Mouse (Mus musculus): ENCODE measurements around the gene Rbfox1. TPM values are rescaled to one million over a fixed set of nuclear protein-coding genes. Genes with fewer than 3 reads are reported as not detected.

The Rbfox1 gene
- polyA plus RNA-seq, 1 experiment, result not detected

DNA sequence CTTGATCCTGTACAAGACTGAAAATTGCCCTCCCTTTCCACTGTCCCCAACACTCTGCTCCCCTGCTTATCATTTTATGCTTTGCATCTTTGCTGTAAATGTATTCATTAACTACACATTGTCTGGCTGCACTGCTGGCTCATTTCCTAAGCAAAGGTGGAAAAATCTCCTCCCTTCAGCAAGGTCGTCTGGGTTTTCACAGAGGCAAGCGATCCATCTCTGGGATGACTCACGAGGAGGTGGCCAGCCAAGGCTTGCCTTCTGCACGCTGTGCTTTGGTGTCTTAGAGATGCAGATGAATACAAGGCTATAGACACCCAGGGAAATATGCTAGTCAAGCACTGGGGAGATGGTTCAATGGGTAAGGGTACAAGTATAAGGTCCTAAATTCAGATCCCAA is 264.2 kb downstream of the Rbfox1 start:
- Histone ChIP-seq H3K9me3 (replicated peaks; ENCODE audit: control insufficient read depth, insufficient read depth, low read length, poor library complexity, severe bottlenecking) (no peaks in the 10 kb centered on the region), H3K4me3 (ENCODE audit: low read depth, low read length) (no peak overlapping the region), H3K27ac (ENCODE audit: insufficient read depth, low read length) (no peak overlapping the region), H3K27me3 (ENCODE audit: control insufficient read depth, insufficient read depth, low read length, poor library complexity, severe bottlenecking) (no peaks in the 10 kb centered on the region), H3K36me3 (ENCODE audit: control insufficient read depth, insufficient read depth, low read length, poor library complexity, severe bottlenecking) (no peaks in the 10 kb centered on the region), H3K4me1 (ENCODE audit: control insufficient read depth, insufficient read depth, low read length) (no peaks in the 10 kb centered on the region), H3K9ac (ENCODE audit: low read depth, poor library complexity, severe bottlenecking) (no peak overlapping the region)
- TF ChIP-seq POLR2A (IDR thresholded peaks at IDR 0.05; ENCODE audit: insufficient read depth, low read length) (no peak), CTCF (IDR thresholded peaks at IDR 0.05; ENCODE audit: low read depth, low read length) (no peak), EP300 (IDR thresholded peaks at IDR 0.05; ENCODE audit: insufficient read depth, low read depth, low read length) (no peak)

- Histone ChIP-seq H3K36me3 (ENCODE audit: control insufficient read depth, insufficient read depth, low read length, poor library complexity, severe bottlenecking) (no peaks in the 10 kb centered on the region), H3K4me1 (ENCODE audit: control insufficient read depth, insufficient read depth, low read length) (no peaks in the 10 kb centered on the region), H3K27me3 (ENCODE audit: control insufficient read depth, insufficient read depth, low read length, poor library complexity, severe bottlenecking) (no peaks in the 10 kb centered on the region; the same call in 1 of the 2 replicates), H3K27ac (ENCODE audit: insufficient read depth, low read length) (no peak overlapping the region), H3K9ac (ENCODE audit: low read depth, poor library complexity, severe bottlenecking) (no peak overlapping the region), H3K9me3 (replicated peaks; ENCODE audit: control insufficient read depth, insufficient read depth, low read length, poor library complexity, severe bottlenecking) (no peaks in the 10 kb centered on the region), H3K4me3 (ENCODE audit: low read depth, low read length) (no peak overlapping the region)
- TF ChIP-seq EP300 (IDR thresholded peaks at IDR 0.05; ENCODE audit: insufficient read depth, low read depth, low read length) (no peak), POLR2A (IDR thresholded peaks at IDR 0.05; ENCODE audit: insufficient read depth, low read length) (no peak), CTCF (IDR thresholded peaks at IDR 0.05; ENCODE audit: low read depth, low read length) (no peak)
Measured at GRCm38 (mm10) chr16:6155556-6155955, 270.4 kb downstream of the Rbfox1 start.

- no peaks in the 10 kb centered on the region for H3K27me3 ChIP-seq (ENCODE audit: control insufficient read depth, insufficient read depth, low read length, poor library complexity, severe bottlenecking)
- H3K9ac ChIP-seq (ENCODE audit: low read depth, poor library complexity, severe bottlenecking), result no peak overlapping the region
- TF ChIP-seq CTCF (IDR thresholded peaks at IDR 0.05; ENCODE audit: low read depth, low read length) (no peak), EP300 (IDR thresholded peaks at IDR 0.05; ENCODE audit: insufficient read depth, low read depth, low read length) (no peak), POLR2A (IDR thresholded peaks at IDR 0.05; ENCODE audit: insufficient read depth, low read length) (no peak)
- H3K36me3 ChIP-seq (ENCODE audit: control insufficient read depth, insufficient read depth, low read length, poor library complexity, severe bottlenecking), result no peaks in the 10 kb centered on the region
- no peak overlapping the region for H3K27ac ChIP-seq (ENCODE audit: insufficient read depth, low read length)
- no peaks in the 10 kb centered on the region for H3K4me1 ChIP-seq (ENCODE audit: control insufficient read depth, insufficient read depth, low read length)
- H3K9me3 ChIP-seq (replicated peaks; ENCODE audit: control insufficient read depth, insufficient read depth, low read length, poor library complexity, severe bottlenecking), result no peaks in the 10 kb centered on the region
- no peak overlapping the region for H3K4me3 ChIP-seq (ENCODE audit: low read depth, low read length)
Measured at GRCm38 (mm10) chr16:6164476-6164875, 279.3 kb downstream of the Rbfox1 start.

DNA sequence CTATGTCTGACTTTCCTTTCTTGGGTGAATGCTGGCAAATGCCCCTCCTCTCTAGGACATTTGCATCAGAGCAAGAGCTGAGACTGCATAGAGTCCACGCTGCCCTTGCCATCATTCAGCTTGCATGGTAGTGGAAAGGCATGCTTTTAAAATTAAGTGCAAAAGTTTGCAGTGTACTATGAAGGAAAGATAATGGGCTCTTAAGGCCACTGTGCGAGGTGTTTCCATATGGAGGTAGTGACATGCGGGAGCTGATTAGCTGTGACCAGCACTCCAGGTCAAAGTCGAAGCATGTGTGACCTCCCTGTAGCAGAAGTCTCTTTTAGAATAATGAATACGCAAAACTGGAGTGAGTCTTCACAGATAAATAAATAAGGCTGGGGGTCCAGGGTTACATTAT is 284.2 kb downstream of the Rbfox1 start:
- Histone ChIP-seq H3K36me3 (ENCODE audit: control insufficient read depth, insufficient read depth, low read length, poor library complexity, severe bottlenecking) (no peaks in the 10 kb centered on the region), H3K27ac (ENCODE audit: insufficient read depth, low read length) (no peak overlapping the region), H3K9ac (ENCODE audit: low read depth, poor library complexity, severe bottlenecking) (no peak overlapping the region), H3K4me3 (ENCODE audit: low read depth, low read length) (no peak overlapping the region), H3K4me1 (ENCODE audit: control insufficient read depth, insufficient read depth, low read length) (no peaks in the 10 kb centered on the region), H3K27me3 (ENCODE audit: control insufficient read depth, insufficient read depth, low read length, poor library complexity, severe bottlenecking) (no peaks in the 10 kb centered on the region), H3K9me3 (replicated peaks; ENCODE audit: control insufficient read depth, insufficient read depth, low read length, poor library complexity, severe bottlenecking) (no peaks in the 10 kb centered on the region)
- no peak for TF ChIP-seq CTCF (IDR thresholded peaks at IDR 0.05; ENCODE audit: low read depth, low read length)
- TF ChIP-seq POLR2A (IDR thresholded peaks at IDR 0.05; ENCODE audit: insufficient read depth, low read length), result no peak
- TF ChIP-seq EP300 (IDR thresholded peaks at IDR 0.05; ENCODE audit: insufficient read depth, low read depth, low read length), result no peak

- no peak for TF ChIP-seq EP300 (IDR thresholded peaks at IDR 0.05; ENCODE audit: insufficient read depth, low read depth, low read length)
- TF ChIP-seq CTCF (IDR thresholded peaks at IDR 0.05; ENCODE audit: low read depth, low read length), result no peak
- no peak for TF ChIP-seq POLR2A (IDR thresholded peaks at IDR 0.05; ENCODE audit: insufficient read depth, low read length)
- no peaks in the 10 kb centered on the region for H3K27me3 ChIP-seq (ENCODE audit: control insufficient read depth, insufficient read depth, low read length, poor library complexity, severe bottlenecking)
- H3K36me3 ChIP-seq (ENCODE audit: control insufficient read depth, insufficient read depth, low read length, poor library complexity, severe bottlenecking), result no peaks in the 10 kb centered on the region
Measured at GRCm38 (mm10) chr16:6180819-6181218, 295.7 kb downstream of the Rbfox1 start.

DNA sequence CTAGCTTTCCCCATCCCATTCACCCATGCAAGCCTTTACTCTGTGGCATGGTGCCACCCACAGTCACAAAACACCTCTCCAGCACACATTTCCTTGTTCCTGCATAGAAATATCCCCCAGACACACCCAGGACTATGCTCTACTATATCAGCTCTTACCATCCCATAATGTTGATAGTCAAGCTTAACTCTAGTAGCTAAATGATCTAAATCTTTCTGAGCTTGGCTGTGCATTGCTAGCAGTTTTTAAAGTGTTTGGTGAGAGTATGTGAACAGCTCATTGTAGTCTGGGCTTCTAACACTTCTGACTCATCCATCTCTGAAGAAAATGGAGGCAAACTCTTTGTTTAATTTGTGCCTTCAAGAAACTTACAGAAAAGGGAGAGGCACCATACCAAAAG is 297.2 kb downstream of the Rbfox1 start:
- TF ChIP-seq EP300 (IDR thresholded peaks at IDR 0.05; ENCODE audit: insufficient read depth, low read depth, low read length) (no peak), POLR2A (IDR thresholded peaks at IDR 0.05; ENCODE audit: insufficient read depth, low read length) (no peak), CTCF (IDR thresholded peaks at IDR 0.05; ENCODE audit: low read depth, low read length) (no peak)
- Histone ChIP-seq H3K4me3 (ENCODE audit: low read depth, low read length) (no peak overlapping the region), H3K9ac (ENCODE audit: low read depth, poor library complexity, severe bottlenecking) (no peak overlapping the region), H3K4me1 (ENCODE audit: control insufficient read depth, insufficient read depth, low read length) (no peaks in the 10 kb centered on the region), H3K27me3 (ENCODE audit: control insufficient read depth, insufficient read depth, low read length, poor library complexity, severe bottlenecking) (no peaks in the 10 kb centered on the region), H3K36me3 (ENCODE audit: control insufficient read depth, insufficient read depth, low read length, poor library complexity, severe bottlenecking) (no peaks in the 10 kb centered on the region), H3K9me3 (replicated peaks; ENCODE audit: control insufficient read depth, insufficient read depth, low read length, poor library complexity, severe bottlenecking) (no peaks in the 10 kb centered on the region), H3K27ac (ENCODE audit: insufficient read depth, low read length) (no peak overlapping the region)

More at GRCm38 (mm10) chr16:6180819-6181218, 295.7 kb downstream of the Rbfox1 start:
- Histone ChIP-seq H3K9ac (ENCODE audit: low read depth, poor library complexity, severe bottlenecking) (no peak overlapping the region), H3K9me3 (replicated peaks; ENCODE audit: control insufficient read depth, insufficient read depth, low read length, poor library complexity, severe bottlenecking) (no peaks in the 10 kb centered on the region), H3K4me1 (ENCODE audit: control insufficient read depth, insufficient read depth, low read length) (no peaks in the 10 kb centered on the region), H3K27ac (ENCODE audit: insufficient read depth, low read length) (no peak overlapping the region), H3K4me3 (ENCODE audit: low read depth, low read length) (no peak overlapping the region)
